Mouse (Mus musculus) intestine, postnatal 0 days (tissue): ENCODE data around the gene Proser1. TPM values are rescaled to one million over a fixed set of nuclear protein-coding genes. Genes with fewer than 3 reads are reported as not detected.

Experiments used
- ATAC-seq: fragments of 200-750 bp; cut with Nextera tagmentation; 2 replicates; pipeline ENCODE4 v1.8.0; 2017; ENCODE audit warnings: mild to moderate bottlenecking, moderate TSS enrichment, moderate library complexity
- H3K27ac ChIP-seq: fragments of 300-500 bp; sonication (generic); 2 replicates; pipeline ENCODE4 v1.5.1; 2014; ENCODE audit warnings: mild to moderate bottlenecking, low read depth, low read length, moderate library complexity
- H3K27me3 ChIP-seq: fragments of 300-500 bp; sonication (generic); replicated peaks from 2 replicates; pipeline ENCODE4 v1.6.1; 2014; ENCODE audit warnings: low read length, mixed read lengths; ENCODE audit not compliant: control insufficient read depth, insufficient read depth
- H3K36me3 ChIP-seq: fragments of 300-500 bp; sonication (generic); 2 replicates; pipeline ENCODE4 v1.6.1; 2014; ENCODE audit warnings: mild to moderate bottlenecking, moderate library complexity; ENCODE audit not compliant: control insufficient read depth, insufficient read depth
- H3K4me1 ChIP-seq: fragments of 300-500 bp; sonication (generic); replicated peaks from 2 replicates; pipeline ENCODE4 v1.6.1; 2014; ENCODE audit warnings: antibody characterized with exemption, low read length, mixed read lengths; ENCODE audit not compliant: control insufficient read depth, insufficient read depth
- H3K4me2 ChIP-seq: fragments of 300-500 bp; sonication (generic); replicated peaks from 2 replicates; pipeline ENCODE4 v1.6.1; 2014; ENCODE audit warnings: low read depth, mild to moderate bottlenecking, moderate library complexity
- H3K4me3 ChIP-seq: fragments of 300-500 bp; sonication (generic); 2 replicates; pipeline ENCODE4 v1.5.1; 2014; ENCODE audit warnings: low read depth, low read length
- H3K9ac ChIP-seq: fragments of 300-500 bp; sonication (generic); 2 replicates; pipeline ENCODE4 v1.6.1; 2014; ENCODE audit warnings: mild to moderate bottlenecking, low read depth, low read length
- H3K9me3 ChIP-seq: fragments of 300-500 bp; sonication (generic); 2 replicates; pipeline ENCODE4 v1.6.1; 2016; ENCODE audit warnings: mixed run types; ENCODE audit not compliant: control insufficient read depth
- CTCF ChIP-seq: sonication (generic); IDR thresholded peaks from 2 replicates; pipeline ENCODE4 v1.5.1; 2016; ENCODE audit warnings: low read depth, mild to moderate bottlenecking, control low read depth, antibody characterized with exemption, moderate library complexity
- WGBS: fragments of 180-500 bp; shearing (Covaris S2); extraction: QIAGEN DNeasy Blood & Tissue Kit; methylation state at CpG from one replicate; pipeline ENCODE4 v1.1.7; 2014; 5-methylcytosine and 5-hydroxymethylcytosine counted together
- polyA plus RNA-seq: library from polyadenylated mRNA; unstranded; fragments of >200 nt; fragmentation: Nextera tagmentation; extraction: Ambion mirVana; gene quantifications from 2 replicates; pipeline ENCODE4 v1.2.1, GENCODE M21; 2015

Proser1 gene
- polyA plus RNA-seq, 1 experiment from 2014 or later = 8.9 TPM

GRCm38 (mm10) chr3:53469650-53470049, 6.2 kb downstream of the Proser1 start:
- ATAC-seq = 0 out of 2 replicates have a peak, but pooled peaks have one; percentile 37
- H3K9ac ChIP-seq = no peak overlapping the region
- TF ChIP-seq CTCF = no peak
- 69% methylated on average over 5 of the region's 5 CpGs for WGBS
- H3K4me2 ChIP-seq = no peak overlapping the region
- H3K36me3 ChIP-seq = peaks cover 53% of the 10 kb centered on the region
- H3K4me3 ChIP-seq = no peak overlapping the region
- H3K27me3 ChIP-seq = no peaks in the 10 kb centered on the region
- no peaks in the 10 kb centered on the region; the same call in 1 of the 2 replicates for H3K4me1 ChIP-seq
- H3K27ac ChIP-seq = no peak overlapping the region
- H3K9me3 ChIP-seq = no peaks in the 10 kb centered on the region

DNA sequence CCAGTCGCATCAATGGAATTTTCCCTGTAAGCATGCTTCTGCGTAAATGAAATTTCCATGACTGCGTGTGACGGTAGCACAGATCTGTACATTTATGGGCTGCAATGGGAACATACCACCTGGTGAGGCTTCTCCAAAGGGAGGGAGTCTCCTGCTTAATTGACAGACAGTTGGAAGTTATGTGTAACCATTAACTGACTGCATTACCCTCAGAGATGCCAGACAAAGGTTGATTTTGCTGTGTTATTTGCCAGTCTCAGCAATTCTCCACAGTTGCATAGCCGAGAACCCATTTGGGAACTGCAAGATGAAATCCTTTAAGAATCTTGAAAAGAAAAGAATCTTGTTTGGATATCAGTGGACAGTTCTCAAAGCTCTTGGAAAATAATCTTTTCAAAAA, 8.6 kb downstream of the Proser1 start:
- Histone ChIP-seq H3K4me1 (no peaks in the 10 kb centered on the region), H3K9me3 (no peaks in the 10 kb centered on the region), H3K4me2 (no peak overlapping the region), H3K27ac (no peak overlapping the region), H3K36me3 (peaks cover 74% of the 10 kb centered on the region), H3K4me3 (no peak overlapping the region), H3K27me3 (no peaks in the 10 kb centered on the region), H3K9ac (no peak overlapping the region)
- 91% methylated on average over 5 of the region's 5 CpGs for WGBS
- ATAC-seq = no peak
- TF ChIP-seq CTCF = no peak

GRCm38 (mm10) chr3:53474179-53474578, 10.7 kb downstream of the Proser1 start:
- no peak for TF ChIP-seq CTCF
- Histone ChIP-seq H3K27me3 (no peaks in the 10 kb centered on the region), H3K4me3 (no peak overlapping the region), H3K36me3 (peaks cover 93% of the 10 kb centered on the region), H3K4me2 (no peak overlapping the region), H3K9me3 (no peaks in the 10 kb centered on the region), H3K4me1 (no peaks in the 10 kb centered on the region), H3K27ac (no peak overlapping the region), H3K9ac (no peak overlapping the region)
- no peak for ATAC-seq
- 68% methylated on average over 4 of the region's 4 CpGs for WGBS

GRCm38 (mm10) chr3:53475889-53476288, 12.4 kb downstream of the Proser1 start:
- peak; percentile 79 for TF ChIP-seq CTCF
- H3K9me3 ChIP-seq = no peaks in the 10 kb centered on the region
- 44% methylated on average over 6 of the region's 6 CpGs for WGBS
- H3K27me3 ChIP-seq = no peaks in the 10 kb centered on the region
- no peak for ATAC-seq
- H3K27ac ChIP-seq = no peak overlapping the region
- H3K36me3 ChIP-seq = peaks cover 89% of the 10 kb centered on the region
- H3K9ac ChIP-seq = no peak overlapping the region
- H3K4me1 ChIP-seq = no peaks in the 10 kb centered on the region
- no peak overlapping the region for H3K4me3 ChIP-seq
- H3K4me2 ChIP-seq = no peak overlapping the region

- Histone ChIP-seq H3K27ac (no peak overlapping the region), H3K27me3 (no peaks in the 10 kb centered on the region), H3K4me2 (no peak overlapping the region), H3K4me3 (no peak overlapping the region), H3K36me3 (peaks cover 82% of the 10 kb centered on the region), H3K9ac (no peak overlapping the region), H3K9me3 (no peaks in the 10 kb centered on the region), H3K4me1 (no peaks in the 10 kb centered on the region)
- no peak for TF ChIP-seq CTCF
- 89% methylated on average over 17 of the region's 17 CpGs for WGBS
- ATAC-seq = no peak
Observed at GRCm38 (mm10) chr3:53477468-53477867, 14.0 kb downstream of the Proser1 start.

DNA sequence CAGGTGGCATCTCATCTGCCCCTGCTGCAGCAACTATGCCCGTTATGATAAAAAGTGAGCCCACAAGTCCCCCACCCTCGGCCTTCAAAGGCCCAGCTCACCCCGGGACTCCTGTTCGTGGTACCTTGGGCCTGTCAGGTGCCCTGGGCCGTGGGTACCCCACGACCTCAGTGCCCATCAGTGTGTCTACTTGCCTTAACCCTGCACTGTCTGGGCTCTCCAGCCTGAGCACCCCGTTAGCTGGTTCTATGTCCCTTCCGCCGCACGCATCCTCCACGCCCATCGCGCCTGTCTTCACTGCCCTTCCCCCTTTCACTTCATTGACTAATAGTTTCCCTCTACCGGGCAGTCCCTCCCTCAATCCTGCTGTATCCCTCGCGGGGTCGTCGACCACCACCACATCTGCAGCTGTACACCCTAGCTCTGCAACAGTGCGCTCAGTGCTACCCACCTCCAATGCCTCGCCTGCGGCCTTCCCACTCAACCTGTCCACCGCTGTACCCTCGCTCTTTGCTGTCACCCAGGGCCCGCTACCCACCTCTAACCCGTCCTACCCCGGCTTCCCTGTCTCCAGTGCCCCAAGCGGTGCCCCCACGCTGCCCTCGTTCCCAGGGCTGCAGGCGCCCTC, 15.1 kb downstream of the Proser1 start:
- Histone ChIP-seq H3K4me3 (no peak overlapping the region), H3K9ac (no peak overlapping the region), H3K9me3 (no peaks in the 10 kb centered on the region), H3K4me2 (no peak overlapping the region), H3K36me3 (peaks cover 71% of the 10 kb centered on the region), H3K27me3 (no peaks in the 10 kb centered on the region), H3K4me1 (no peaks in the 10 kb centered on the region), H3K27ac (no peak overlapping the region)
- ATAC-seq = 0 out of 2 replicates have a peak, but pooled peaks have one; percentile 41
- no peak for TF ChIP-seq CTCF
- 96% methylated on average over 30 of the region's 30 CpGs for WGBS
